Mouse (Mus musculus) erythroblast, embryonic 14.5 days (primary cell): Measurements from ENCODE around the gene Phtf2. TPM values are rescaled to one million over a fixed set of nuclear protein-coding genes. Genes with fewer than 3 reads are reported as not detected.

Source experiments
- H3K27me3 ChIP-seq: 2 replicates; pipeline ENCODE4 v1.6.1; 2012; ENCODE audit warnings: inconsistent platforms; ENCODE audit not compliant: control insufficient read depth
- H3K36me3 ChIP-seq: 2 replicates; pipeline ENCODE4 v1.6.1; 2012; ENCODE audit warnings: mild to moderate bottlenecking, inconsistent platforms; ENCODE audit not compliant: control insufficient read depth
- H3K4me1 ChIP-seq: 2 replicates; pipeline ENCODE4 v1.6.1; 2012; ENCODE audit warnings: inconsistent platforms; ENCODE audit not compliant: control insufficient read depth
- H3K4me3 ChIP-seq: replicated peaks from 2 replicates; pipeline ENCODE3; 2012; ENCODE audit warnings: moderate library complexity, mild to moderate bottlenecking, inconsistent platforms
- H3K9me3 ChIP-seq: 2 replicates; pipeline ENCODE4 v1.6.1; 2012; ENCODE audit warnings: low read length, inconsistent platforms, mixed read lengths; ENCODE audit not compliant: control insufficient read depth
- GATA1 ChIP-seq: IDR thresholded peaks from 2 replicates; pipeline ENCODE4 v1.6.1; 2012; ENCODE audit warnings: low read length, inconsistent platforms, mixed read lengths
- TAL1 ChIP-seq: IDR thresholded peaks from 3 replicates; pipeline ENCODE4 v1.6.1; 2012; ENCODE audit warnings: low read length, inconsistent platforms, mixed read lengths
- polyA plus RNA-seq: library from polyadenylated mRNA; stranded (reverse); fragments of >175 nt; gene quantifications from 2 replicates; pipeline ENCODE4 v1.2.3, GENCODE M21; 2012

Phtf2 gene
- polyA plus RNA-seq, 1 experiment, result 0.02 TPM

DNA sequence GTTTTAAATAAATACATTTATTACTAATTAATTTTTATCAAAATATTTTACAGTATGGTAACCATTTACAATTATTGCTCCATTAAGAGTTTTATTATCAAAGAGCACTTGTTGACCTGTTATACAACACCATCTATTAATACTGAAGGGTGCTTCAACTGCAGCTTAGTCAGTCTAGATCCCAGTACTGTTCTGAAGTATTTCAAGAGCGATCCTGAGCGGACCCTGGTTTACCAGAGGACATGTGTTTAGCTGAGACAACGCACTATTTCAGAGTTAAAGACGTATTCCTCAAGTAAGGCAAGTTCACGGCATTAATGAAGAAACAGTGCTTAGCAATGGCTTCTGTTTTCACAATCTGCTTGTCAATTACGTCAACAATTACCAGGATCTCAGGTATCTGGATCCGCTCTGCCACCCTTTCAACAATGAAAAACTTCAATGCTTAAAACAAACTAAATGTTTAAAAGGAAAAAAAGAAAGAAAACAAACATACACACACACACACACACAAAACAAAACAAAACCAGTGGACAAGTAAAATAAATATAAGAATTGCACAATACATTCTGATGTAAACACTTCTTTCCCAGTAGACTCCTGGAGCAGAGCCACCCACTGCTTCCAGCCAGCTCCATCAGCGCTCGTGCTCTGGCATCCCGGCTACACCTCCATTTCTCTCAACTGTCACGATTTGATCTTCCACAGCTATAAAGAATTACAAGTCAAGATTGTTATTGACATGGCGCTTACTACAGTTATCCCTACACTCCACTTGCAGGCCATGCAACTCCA lies 121.4 kb downstream of the Phtf2 start:
- TF ChIP-seq GATA1, result no peak
- no peak for TF ChIP-seq TAL1
- no peaks in the 10 kb centered on the region for H3K27me3 ChIP-seq
- no peak overlapping the region for H3K4me3 ChIP-seq
- H3K9me3 ChIP-seq, result no peaks in the 10 kb centered on the region
- H3K36me3 ChIP-seq, result peaks cover 30% of the 10 kb centered on the region
- no peaks in the 10 kb centered on the region for H3K4me1 ChIP-seq

DNA sequence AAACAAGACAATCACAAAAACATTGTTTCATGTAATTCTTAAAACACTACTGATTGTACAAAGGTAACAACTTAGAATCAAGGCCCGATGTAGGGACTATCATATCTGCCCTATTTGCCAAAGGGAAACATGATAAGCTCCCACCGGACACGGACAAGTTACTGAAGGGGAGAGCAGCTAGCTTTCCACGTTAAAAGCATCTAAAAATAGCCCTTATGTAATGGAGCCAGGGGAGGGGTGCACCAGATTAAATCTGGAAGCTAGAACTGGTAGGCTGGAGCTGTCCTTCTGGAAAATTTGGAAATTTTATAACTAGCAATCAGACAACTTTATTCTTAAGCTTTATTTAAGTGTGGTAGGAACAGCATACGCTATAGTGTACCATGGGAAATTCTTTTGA lies 122.2 kb downstream of the Phtf2 start:
- peaks cover 26% of the 10 kb centered on the region for H3K36me3 ChIP-seq

DNA sequence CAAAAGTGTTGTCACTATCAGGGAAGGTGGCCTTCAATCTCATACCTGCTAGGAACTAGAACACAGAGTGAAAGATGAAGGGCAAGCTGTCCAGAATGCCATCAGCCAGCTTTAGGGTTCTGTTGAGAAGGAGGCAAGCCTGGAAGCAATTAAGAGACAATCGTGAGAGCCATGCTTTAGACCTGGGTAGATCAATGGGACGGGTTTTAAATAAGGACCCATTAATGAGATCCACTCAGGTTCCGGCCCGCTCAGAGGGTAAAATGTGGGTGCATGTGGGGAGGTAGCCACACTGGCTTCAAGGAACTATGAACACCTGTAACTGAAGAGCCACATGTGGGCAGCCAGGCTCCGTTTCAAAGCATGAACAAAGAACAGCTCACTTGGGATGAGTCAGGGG lies 128.0 kb downstream of the Phtf2 start:
- Histone ChIP-seq H3K4me3 (no peak overlapping the region), H3K9me3 (no peaks in the 10 kb centered on the region)

More for the DNA sequence above, 122.2 kb downstream of the Phtf2 start:
- Histone ChIP-seq H3K9me3 (no peaks in the 10 kb centered on the region), H3K4me3 (no peak overlapping the region), H3K27me3 (no peaks in the 10 kb centered on the region), H3K4me1 (no peaks in the 10 kb centered on the region)
- no peak for TF ChIP-seq TAL1
- no peak for TF ChIP-seq GATA1

DNA sequence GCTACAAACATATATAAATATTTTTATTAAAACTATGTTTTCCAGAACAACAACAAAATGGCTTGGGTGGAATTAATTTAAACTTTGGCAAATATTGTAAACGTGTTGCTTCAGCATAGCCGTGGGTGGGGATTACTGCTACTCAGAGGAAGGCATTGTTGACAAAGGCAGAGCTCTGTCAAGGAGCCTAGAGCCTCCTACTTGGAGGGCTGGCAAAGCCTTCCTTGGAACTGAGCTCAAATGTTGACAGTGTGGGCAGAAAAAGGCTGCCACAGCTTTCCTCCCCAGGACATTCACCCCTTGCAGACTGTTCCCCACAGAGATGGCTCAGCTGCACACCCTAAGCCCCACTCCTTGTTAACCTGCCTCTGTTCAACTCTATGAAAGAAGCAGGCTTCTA lies 128.8 kb downstream of the Phtf2 start:
- Histone ChIP-seq H3K4me3 (no peak overlapping the region), H3K36me3 (peaks cover 5% of the 10 kb centered on the region), H3K27me3 (no peaks in the 10 kb centered on the region), H3K4me1 (no peaks in the 10 kb centered on the region), H3K9me3 (no peaks in the 10 kb centered on the region)
- TF ChIP-seq TAL1 (no peak), GATA1 (no peak)

More for the DNA sequence above, 128.0 kb downstream of the Phtf2 start:
- Histone ChIP-seq H3K36me3 (peaks cover 5% of the 10 kb centered on the region), H3K27me3 (no peaks in the 10 kb centered on the region), H3K4me1 (no peaks in the 10 kb centered on the region)
- no peak for TF ChIP-seq TAL1
- no peak for TF ChIP-seq GATA1

DNA sequence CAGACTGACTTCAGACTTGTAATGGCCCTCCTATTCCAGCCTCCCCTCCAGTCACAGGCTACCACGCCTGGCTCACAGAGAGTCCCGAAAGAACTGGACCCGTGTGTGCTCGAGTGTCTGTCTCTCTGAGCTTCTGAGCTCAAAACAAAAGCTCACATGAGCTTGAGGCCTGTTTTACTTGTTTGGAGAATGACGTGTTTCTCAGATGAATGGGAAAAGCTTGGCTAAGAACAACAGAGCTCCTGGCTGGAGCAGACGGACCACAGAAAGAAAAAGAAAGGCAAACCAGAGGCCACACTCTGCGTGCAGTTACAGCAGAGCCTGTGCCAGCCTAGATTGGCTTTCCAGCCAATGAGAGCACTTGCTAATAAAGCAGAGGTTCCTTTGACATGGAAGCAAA lies 130.2 kb downstream of the Phtf2 start:
- TF ChIP-seq GATA1, result no peak
- no peak for TF ChIP-seq TAL1
- Histone ChIP-seq H3K9me3 (no peaks in the 10 kb centered on the region), H3K4me3 (no peak overlapping the region), H3K36me3 (no peaks in the 10 kb centered on the region), H3K4me1 (no peaks in the 10 kb centered on the region), H3K27me3 (no peaks in the 10 kb centered on the region)

DNA sequence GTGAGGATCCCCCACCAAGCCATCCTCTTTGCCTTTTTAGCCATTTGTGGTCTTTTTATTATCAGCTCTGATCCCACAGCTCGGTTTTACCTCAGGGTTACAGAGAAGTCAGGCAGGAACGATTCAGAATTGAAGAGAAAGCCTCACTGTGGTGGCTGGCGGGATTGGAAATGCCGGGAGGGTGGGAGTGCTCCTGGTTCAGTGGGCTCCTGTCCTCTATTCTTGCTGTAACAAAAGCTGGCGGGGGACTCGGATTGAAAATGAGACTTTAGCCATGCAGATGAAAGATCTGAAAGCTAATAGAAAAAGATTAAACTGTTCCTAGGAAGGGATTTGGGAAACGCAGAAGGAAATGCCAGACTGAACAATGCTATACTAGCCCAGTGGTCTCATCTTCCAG lies 130.9 kb downstream of the Phtf2 start:
- no peak overlapping the region for H3K4me3 ChIP-seq
- H3K4me1 ChIP-seq, result no peaks in the 10 kb centered on the region
- H3K27me3 ChIP-seq, result no peaks in the 10 kb centered on the region
- TF ChIP-seq GATA1, result no peak
- TF ChIP-seq TAL1, result no peak
- H3K9me3 ChIP-seq, result no peaks in the 10 kb centered on the region
- H3K36me3 ChIP-seq, result no peaks in the 10 kb centered on the region

DNA sequence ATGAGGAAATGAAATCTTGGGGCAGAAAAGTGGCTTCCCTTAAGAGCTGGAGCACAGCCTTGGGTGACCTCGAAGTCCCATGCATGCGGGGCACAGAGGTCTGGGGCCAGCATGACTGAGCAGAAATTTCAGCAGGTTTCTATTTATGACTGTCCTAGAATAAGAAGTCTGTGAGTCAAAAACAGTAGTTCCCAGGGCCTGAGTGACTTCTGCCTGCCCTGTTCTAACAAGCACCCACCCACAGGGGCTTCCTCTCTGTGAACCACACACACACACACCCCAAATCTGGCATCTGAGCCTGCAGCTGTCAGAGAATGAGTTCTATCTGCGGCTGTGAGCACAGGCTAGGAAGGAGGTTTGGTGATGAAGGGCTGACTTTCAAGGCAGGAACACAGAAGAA lies 132.4 kb downstream of the Phtf2 start:
- no peak overlapping the region for H3K4me3 ChIP-seq
- no peaks in the 10 kb centered on the region for H3K36me3 ChIP-seq
- no peaks in the 10 kb centered on the region for H3K9me3 ChIP-seq
- no peak for TF ChIP-seq GATA1
- no peak for TF ChIP-seq TAL1
- no peaks in the 10 kb centered on the region for H3K4me1 ChIP-seq
- H3K27me3 ChIP-seq, result no peaks in the 10 kb centered on the region

DNA sequence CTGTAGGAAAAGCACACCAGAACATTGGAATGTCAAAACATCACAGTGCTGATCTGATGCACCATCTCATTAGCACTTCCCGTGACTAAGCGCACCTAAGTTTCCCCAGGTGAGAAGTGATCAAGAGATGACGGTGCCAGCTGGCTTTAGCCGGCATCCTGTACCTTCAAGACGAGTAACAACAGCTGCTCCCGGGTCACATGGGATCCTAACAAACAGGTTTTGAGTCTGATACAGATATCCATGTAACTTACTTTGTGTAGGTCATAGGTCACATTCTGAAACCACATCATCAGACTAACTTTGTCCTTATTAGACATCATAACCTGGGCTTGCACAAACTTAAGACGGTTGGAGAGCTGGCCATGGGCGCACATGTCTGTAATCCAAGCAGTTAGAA lies 133.1 kb downstream of the Phtf2 start:
- Histone ChIP-seq H3K4me3 (no peak overlapping the region), H3K27me3 (no peaks in the 10 kb centered on the region), H3K36me3 (no peaks in the 10 kb centered on the region), H3K4me1 (no peaks in the 10 kb centered on the region), H3K9me3 (no peaks in the 10 kb centered on the region)
- TF ChIP-seq GATA1, result no peak
- TF ChIP-seq TAL1, result no peak

DNA sequence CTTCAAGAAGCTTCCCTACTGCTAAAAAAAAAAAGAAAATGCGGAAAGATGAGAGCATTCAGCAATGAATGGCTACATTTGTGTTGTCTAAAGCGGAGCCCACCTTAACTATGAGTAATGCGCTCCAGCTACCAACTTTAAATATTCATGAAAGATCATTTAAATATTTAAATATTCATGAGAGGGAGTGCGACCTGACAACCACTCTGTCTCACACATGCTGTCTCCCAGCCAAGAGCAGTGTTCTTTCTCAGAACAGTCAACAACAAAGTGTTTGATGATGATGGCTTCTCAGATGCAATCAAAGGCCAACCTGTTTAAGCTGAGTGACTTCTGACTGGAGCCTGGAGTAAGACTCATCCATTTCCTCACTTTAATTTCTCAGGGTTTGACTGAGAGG lies 133.8 kb downstream of the Phtf2 start:
- TF ChIP-seq GATA1, result no peak
- no peak for TF ChIP-seq TAL1
- no peaks in the 10 kb centered on the region for H3K9me3 ChIP-seq
- H3K27me3 ChIP-seq, result no peaks in the 10 kb centered on the region
- no peaks in the 10 kb centered on the region for H3K4me1 ChIP-seq
- H3K4me3 ChIP-seq, result no peak overlapping the region
- no peaks in the 10 kb centered on the region for H3K36me3 ChIP-seq

DNA sequence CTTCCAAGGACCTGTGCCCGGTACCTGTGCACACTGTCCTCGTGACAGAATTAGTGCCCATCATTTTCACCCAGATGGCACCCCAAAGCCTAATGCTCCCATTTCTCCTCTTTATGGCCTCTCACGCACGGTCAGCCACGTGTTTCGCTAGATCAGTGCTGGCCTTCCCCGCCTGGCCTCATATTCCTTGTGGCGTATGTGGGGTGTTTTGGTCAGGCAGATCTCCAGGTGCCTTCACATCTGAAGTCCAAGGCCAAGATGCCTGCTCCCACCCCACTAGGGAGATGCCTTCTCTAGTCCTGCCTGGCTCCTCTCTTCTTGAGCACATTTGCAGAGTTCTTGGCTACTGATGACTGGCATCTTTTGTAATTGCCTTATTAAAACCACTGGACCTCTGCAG lies 140.0 kb downstream of the Phtf2 start:
- no peak for TF ChIP-seq GATA1
- TF ChIP-seq TAL1, result no peak
- H3K4me3 ChIP-seq, result no peak overlapping the region
- H3K27me3 ChIP-seq, result no peaks in the 10 kb centered on the region
- no peaks in the 10 kb centered on the region for H3K36me3 ChIP-seq
- no peaks in the 10 kb centered on the region for H3K9me3 ChIP-seq
- no peaks in the 10 kb centered on the region for H3K4me1 ChIP-seq
